Mouse (Mus musculus): ENCODE results near the gene Fbxw28.
"Not testable (repeated sequence)": the region's sequence is repeated elsewhere in the genome, so short reads cannot be mapped to it uniquely, and the experiment has no call there.

Fbxw28 gene

DNA sequence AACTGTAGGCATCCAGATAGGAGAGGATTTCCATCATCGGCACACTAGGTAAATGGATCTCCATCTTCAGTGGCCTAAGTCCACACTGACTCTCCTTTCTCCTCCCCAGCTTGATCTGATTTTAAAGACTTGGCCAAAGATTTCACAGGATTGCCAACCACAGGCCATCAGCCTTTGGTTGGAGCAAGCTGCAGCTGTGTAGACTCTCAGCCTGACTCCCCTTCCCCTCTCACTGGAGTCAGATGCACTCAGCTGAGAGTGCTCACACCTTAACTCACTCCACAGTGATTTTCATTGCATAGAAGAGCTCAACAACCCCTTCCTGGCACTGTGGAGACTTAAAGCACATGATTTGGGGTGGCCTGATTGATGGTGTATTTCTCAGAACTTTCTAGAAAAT lies at the start of gene Fbxw28:
TSS of gene Fbxw28 (minus strand) at position 101 of the 400 bp plus-strand sequence.
- DNase-seq (ENCODE audit: low spot score in 2 of 2): not testable (repeated sequence)

GRCm38 (mm10) chr9:109287576-109287975 lies 51.9 kb downstream of the Fbxw28 start, which contains the start of gene Fbxw14:
Gene Fbxw14 (minus strand): TSS chr9:109287676.
- not testable (repeated sequence) for DNase-seq (ENCODE audit: low spot score in 2 of 2)
